Comparison of ENCODE assay signal across 8 mouse cellular contexts in genomic region chr16:13819394-13819743, GRCm38 (mm10). TPM values are rescaled to one million over a fixed set of nuclear protein-coding genes. Genes with fewer than 3 reads are reported as not detected.
DNase-seq lines count a peak whose midpoint lies in the region; ATAC-seq and TF ChIP-seq lines count a peak whose summit lies in the region.

No protein-coding gene starts in this region.

- H3K4me3 ChIP-seq in heart, embryonic 10.5 days: peak overlapping the region; percentile 70
- H3K4me3 ChIP-seq in forebrain, embryonic 11.5 days (ENCODE audit: low read depth, low read length): peak overlapping the region; percentile 52
- peak overlapping the region; percentile 60 to 74 for H3K4me3 ChIP-seq in liver, embryonic 14.5 days (ENCODE audit: insufficient read depth in 1 of 2, low read depth in 2 of 2, low read length in 2 of 2)

- peak; percentile 43 for ATAC-seq in CD4-positive, CD25-positive, alpha-beta regulatory T cell, adult 4 months
- ATAC-seq in forebrain, embryonic 11.5 days (replicated peaks; ENCODE audit: low FRiP score): no peak; the same call in 1 of the 2 replicates
- ATAC-seq in liver, embryonic 14.5 days (ENCODE audit: insufficient read depth): peak; percentile 68

- no peak for TF ChIP-seq CTCF in liver, embryonic 14.5 days (IDR thresholded peaks at IDR 0.05; ENCODE audit: low read depth)

- peak overlapping the region; percentile 55 for H3K9ac ChIP-seq in forebrain, embryonic 11.5 days (ENCODE audit: low read length)
- peak overlapping the region; percentile 60 for H3K9ac ChIP-seq in liver, embryonic 14.5 days (replicated peaks)

- H3K4me2 ChIP-seq in forebrain, embryonic 11.5 days (ENCODE audit: low read depth, low read length, severe bottlenecking): peak overlapping the region; percentile 53
- peak overlapping the region; percentile 79 for H3K4me2 ChIP-seq in liver, embryonic 14.5 days (ENCODE audit: low read depth)

- no peaks in the 10 kb centered on the region for H3K27me3 ChIP-seq in heart, embryonic 10.5 days (ENCODE audit: insufficient read depth, poor library complexity, severe bottlenecking)
- H3K27me3 ChIP-seq in forebrain, embryonic 11.5 days (ENCODE audit: control insufficient read depth, insufficient read depth, low read length): no peaks in the 10 kb centered on the region
- H3K27me3 ChIP-seq in liver, embryonic 14.5 days (ENCODE audit: control insufficient read depth, insufficient read depth, low read length): no peaks in the 10 kb centered on the region

- H3K4me1 ChIP-seq in heart, embryonic 10.5 days: peaks cover 12% of the 10 kb centered on the region
- peaks cover 5% of the 10 kb centered on the region; the same call in 1 of the 2 replicates for H3K4me1 ChIP-seq in forebrain, embryonic 11.5 days (replicated peaks; ENCODE audit: control insufficient read depth, insufficient read depth, low read length)
- peaks cover 3 to 20% of the 10 kb centered on the region in 2 experiments; a peak in 3 of 4 replicates for H3K4me1 ChIP-seq in liver, embryonic 14.5 days (replicated peaks; ENCODE audit: control insufficient read depth in 2 of 2, insufficient read depth in 2 of 2, low read length in 1 of 2)

- WGBS in heart, embryonic 10.5 days: under 1% methylated on average over 36 of the region's 36 CpGs
- WGBS in forebrain, embryonic 11.5 days: under 1% methylated on average over 36 of the region's 36 CpGs
- WGBS in liver, embryonic 14.5 days (ENCODE audit: insufficient replicate concordance): under 1% methylated on average over 36 of the region's 36 CpGs

- DNase-seq in heart, embryonic 10.5 days (ENCODE audit: low spot score): no peak
- DNase-seq in heart, postnatal 4 days: no peak
- no peak for DNase-seq in forebrain, embryonic 11.5 days (ENCODE audit: low spot score)
- no peak for DNase-seq in liver, embryonic 14.5 days (ENCODE audit: low read depth in 3 of 3, low spot score in 3 of 3)
- no peak for DNase-seq in ovary, postnatal 10 days (ENCODE audit: low spot score)
- DNase-seq in Muller cell, postnatal 12 days (ENCODE audit: inconsistent ontology term): no peak
- DNase-seq in right cerebral cortex, postnatal 14 days: no peak

- TF ChIP-seq EP300 in liver, embryonic 14.5 days (IDR thresholded peaks at IDR 0.05; ENCODE audit: low read depth): no peak

- peak overlapping the region; percentile 91 for H3K27ac ChIP-seq in heart, embryonic 10.5 days
- H3K27ac ChIP-seq in forebrain, embryonic 11.5 days (ENCODE audit: low read depth, low read length): no peak overlapping the region
- no peak overlapping the region for H3K27ac ChIP-seq in liver, embryonic 14.5 days

- H3K9me3 ChIP-seq in heart, embryonic 10.5 days: no peaks in the 10 kb centered on the region
- H3K9me3 ChIP-seq in forebrain, embryonic 11.5 days (ENCODE audit: control insufficient read depth, low read length): no peaks in the 10 kb centered on the region
- H3K9me3 ChIP-seq in liver, embryonic 14.5 days (ENCODE audit: control insufficient read depth, low read length): no peaks in the 10 kb centered on the region

- H3K36me3 ChIP-seq in heart, embryonic 10.5 days: peaks cover 23% of the 10 kb centered on the region
- no peaks in the 10 kb centered on the region; the same call in none of the 2 replicates for H3K36me3 ChIP-seq in forebrain, embryonic 11.5 days (ENCODE audit: control insufficient read depth, insufficient read depth, low read length)
- H3K36me3 ChIP-seq in liver, embryonic 14.5 days (replicated peaks; ENCODE audit: control insufficient read depth, insufficient read depth, low read depth): peaks cover 5% of the 10 kb centered on the region; the same call in 1 of the 2 replicates

RNA-seq across cellular contexts. Expression of gene Ntan1, which starts 0.7 kb away (rescaled TPM):
- polyA plus RNA-seq in heart, embryonic 10.5 days (2016; fragmentation: Nextera tagmentation; extraction: Ambion mirVana): 129 and 145 TPM in 2 replicates
- total RNA-seq in heart, postnatal 4 days (2021): 10 to 100 TPM; 74.8 to 76.1 TPM
- polyA plus RNA-seq in CD4-positive, CD25-positive, alpha-beta regulatory T cell, adult 4 months (2017; shearing (Covaris generic)): 100 to 1,000 TPM; 129 to 146 TPM
- polyA plus RNA-seq in forebrain, embryonic 11.5 days (2014; fragmentation: Nextera tagmentation; extraction: Ambion mirVana): 151 and 159 TPM in 2 replicates
- polyA plus RNA-seq in liver, embryonic 14.5 days (2012; rRNA removed): 15.9 and 16.0 TPM in 2 replicates
- 40.6 and 41.7 TPM in 2 replicates for polyA plus RNA-seq in liver, embryonic 14.5 days (2014; fragmentation: Nextera tagmentation; extraction: Ambion mirVana)

RNA-seq across cellular contexts. Expression of gene Rrn3, which starts 38.9 kb away (rescaled TPM):
- 66.6 and 70.6 TPM in 2 replicates for polyA plus RNA-seq in heart, embryonic 10.5 days (2016; fragmentation: Nextera tagmentation; extraction: Ambion mirVana)
- total RNA-seq in heart, postnatal 4 days (2021): 10 to 100 TPM; 46.7 to 49.4 TPM
- 10 to 100 TPM; 54.1 to 65.3 TPM for polyA plus RNA-seq in CD4-positive, CD25-positive, alpha-beta regulatory T cell, adult 4 months (2017; shearing (Covaris generic))
- polyA plus RNA-seq in forebrain, embryonic 11.5 days (2014; fragmentation: Nextera tagmentation; extraction: Ambion mirVana): 102 and 107 TPM in 2 replicates
- 4.4 and 7.2 TPM in 2 replicates for polyA plus RNA-seq in liver, embryonic 14.5 days (2012; rRNA removed)
- 15.3 and 17.3 TPM in 2 replicates for polyA plus RNA-seq in liver, embryonic 14.5 days (2014; fragmentation: Nextera tagmentation; extraction: Ambion mirVana)
